Comparison of ENCODE assay signal across 12 mouse cellular contexts in genomic region chr3:137976943-137977628, GRCm38 (mm10). TPM values are rescaled to one million over a fixed set of nuclear protein-coding genes. Genes with fewer than 3 reads are reported as not detected.
DNase-seq lines count a peak whose midpoint lies in the region; ATAC-seq and TF ChIP-seq lines count a peak whose summit lies in the region.
"Had no signal": no experiment of that assay in that cellular context is flagged by ENCODE, and none has a peak within 500 bp of the region (broad histone marks: within the 10 kb centered on the region; RNA-seq: fewer than 3 reads in every experiment).

No protein-coding gene starts in this region.

- TF ChIP-seq CTCF in layer of hippocampus, adult 2 months (conservative IDR thresholded peaks at IDR 0.05): no peak
- no peak for TF ChIP-seq CTCF in hindbrain, postnatal 0 days (IDR thresholded peaks at IDR 0.05; ENCODE audit: low read depth)

- peaks cover 31% of the 10 kb centered on the region for H3K4me1 ChIP-seq in embryonic facial prominence, embryonic 13.5 days
- 0 out of 2 replicates have a peak, but pooled peaks cover 9% of the 10 kb centered on the region for H3K4me1 ChIP-seq in hindbrain, postnatal 0 days (ENCODE audit: insufficient read depth, low read length)
- H3K4me1 ChIP-seq in neural tube, embryonic 12.5 days: peaks cover 11% of the 10 kb centered on the region

- H3K4me3 ChIP-seq in layer of hippocampus, adult 2 months: no peak overlapping the region
- H3K4me3 ChIP-seq in embryonic facial prominence, embryonic 13.5 days: no peak overlapping the region
- no peak overlapping the region for H3K4me3 ChIP-seq in hindbrain, postnatal 0 days (ENCODE audit: low read length)
- H3K4me3 ChIP-seq in neural tube, embryonic 12.5 days: no peak overlapping the region
- H3K4me3 ChIP-seq: limb, embryonic 13.5 days had no signal

- H3K4me2 ChIP-seq in embryonic facial prominence, embryonic 13.5 days: no peak overlapping the region
- no peak overlapping the region for H3K4me2 ChIP-seq in hindbrain, postnatal 0 days (ENCODE audit: low read depth, low read length)
- no peak overlapping the region; the same call in 1 of the 2 replicates for H3K4me2 ChIP-seq in neural tube, embryonic 12.5 days (replicated peaks)
- H3K4me2 ChIP-seq: limb, embryonic 13.5 days had no signal

- H3K27me3 ChIP-seq in embryonic facial prominence, embryonic 13.5 days: no peaks in the 10 kb centered on the region
- H3K27me3 ChIP-seq in hindbrain, postnatal 0 days (ENCODE audit: insufficient read depth, low read length): no peaks in the 10 kb centered on the region
- H3K27me3 ChIP-seq in neural tube, embryonic 12.5 days (replicated peaks): no peaks in the 10 kb centered on the region
- H3K27me3 ChIP-seq: CH12.LX; limb, embryonic 13.5 days had no signal

- DNase-seq in layer of hippocampus, adult 2 months (ENCODE audit: low spot score in 2 of 2): no peak
- no peak for DNase-seq in layer of hippocampus, adult 9-11 months
- peak; percentile 69 for DNase-seq in hindbrain, postnatal 0 days (ENCODE audit: low spot score)
- no peak for DNase-seq in lung, postnatal 14 days
- no peak for DNase-seq in testis, postnatal 10 days (ENCODE audit: low spot score)
- DNase-seq in left cerebral cortex, postnatal 10 days (ENCODE audit: extremely low spot score in 1 of 2, low spot score in 2 of 2): no peak
- DNase-seq: gastrocnemius, postnatal 25 days had no signal

- H3K9me3 ChIP-seq in embryonic facial prominence, embryonic 13.5 days: no peaks in the 10 kb centered on the region
- H3K9me3 ChIP-seq in hindbrain, postnatal 0 days (ENCODE audit: low read length): no peaks in the 10 kb centered on the region
- H3K9me3 ChIP-seq in neural tube, embryonic 12.5 days: no peaks in the 10 kb centered on the region
- H3K9me3 ChIP-seq: limb, embryonic 13.5 days had no signal

- ATAC-seq in embryonic facial prominence, embryonic 13.5 days (ENCODE audit: insufficient number of reproducible peaks, insufficient read depth, low FRiP score, low TSS enrichment, low read depth): no peak
- peak; percentile 77 for ATAC-seq in hindbrain, postnatal 0 days
- peak; percentile 75 for ATAC-seq in neural tube, embryonic 12.5 days (ENCODE audit: low FRiP score, low read depth)
- ATAC-seq: inflammation-experienced regulatory T-cells, adult 6 months had no signal

- no peak overlapping the region for H3K9ac ChIP-seq in embryonic facial prominence, embryonic 13.5 days
- H3K9ac ChIP-seq in hindbrain, postnatal 0 days (replicated peaks; ENCODE audit: low read length): no peak overlapping the region
- no peak overlapping the region for H3K9ac ChIP-seq in neural tube, embryonic 12.5 days
- H3K9ac ChIP-seq: limb, embryonic 13.5 days had no signal

- H3K27ac ChIP-seq in layer of hippocampus, adult 2 months: peak overlapping the region; percentile 86
- peak overlapping the region; percentile 39 for H3K27ac ChIP-seq in embryonic facial prominence, embryonic 13.5 days
- H3K27ac ChIP-seq in hindbrain, postnatal 0 days: peak overlapping the region; percentile 54; the same call in 1 of the 2 replicates
- H3K27ac ChIP-seq in neural tube, embryonic 12.5 days: no peak overlapping the region
- H3K27ac ChIP-seq: limb, embryonic 13.5 days had no signal

- no peaks in the 10 kb centered on the region for H3K36me3 ChIP-seq in embryonic facial prominence, embryonic 13.5 days
- H3K36me3 ChIP-seq in hindbrain, postnatal 0 days (ENCODE audit: insufficient read depth, low read length): no peaks in the 10 kb centered on the region
- no peaks in the 10 kb centered on the region for H3K36me3 ChIP-seq in neural tube, embryonic 12.5 days
- H3K36me3 ChIP-seq: limb, embryonic 13.5 days had no signal

- intact Hi-C loops in left cerebral cortex, postnatal 10 days (cut with DNase I): no loop called here

- WGBS in embryonic facial prominence, embryonic 13.5 days: 21% methylated on average over 9 of the region's 9 CpGs
- 17% methylated on average over 9 of the region's 9 CpGs for WGBS in hindbrain, postnatal 0 days
- WGBS in neural tube, embryonic 12.5 days: 21% methylated on average over 9 of the region's 9 CpGs

RNA-seq across cellular contexts. Expression of gene Dapp1, which starts 4.3 kb away (rescaled TPM):
- total RNA-seq in layer of hippocampus, adult 2 months (2021): 1 to 10 TPM; 4.2 to 5.6 TPM
- polyA plus RNA-seq in embryonic facial prominence, embryonic 13.5 days (2015; fragmentation: Nextera tagmentation; extraction: Ambion mirVana): 5.9 and 6.8 TPM in 2 replicates
- total RNA-seq in hindbrain, postnatal 0 days (2014; rRNA removed): 1.3 and 2.6 TPM in 2 replicates
- polyA plus RNA-seq in hindbrain, postnatal 0 days (2015; fragmentation: Nextera tagmentation; extraction: Ambion mirVana): 1.9 and 2.3 TPM in 2 replicates
- 1.6 and 2.2 TPM in 2 replicates for polyA plus RNA-seq in neural tube, embryonic 12.5 days (2016; fragmentation: Nextera tagmentation; extraction: Ambion mirVana)
- 1 to 10 TPM; 2.4 to 4.0 TPM for total RNA-seq in left cerebral cortex, postnatal 10 days (2021)

RNA-seq across cellular contexts. Expression of gene Lamtor3, which starts 58.8 kb away (rescaled TPM):
- 10 to 100 TPM; 64.4 to 65.3 TPM for total RNA-seq in layer of hippocampus, adult 2 months (2021)
- polyA plus RNA-seq in embryonic facial prominence, embryonic 13.5 days (2015; fragmentation: Nextera tagmentation; extraction: Ambion mirVana): 112 and 120 TPM in 2 replicates
- 78.9 and 84.2 TPM in 2 replicates for total RNA-seq in hindbrain, postnatal 0 days (2014; rRNA removed)
- 108 and 112 TPM in 2 replicates for polyA plus RNA-seq in hindbrain, postnatal 0 days (2015; fragmentation: Nextera tagmentation; extraction: Ambion mirVana)
- polyA plus RNA-seq in neural tube, embryonic 12.5 days (2016; fragmentation: Nextera tagmentation; extraction: Ambion mirVana): 94.8 and 101 TPM in 2 replicates
- 10 to 100 TPM; 66.2 to 68.8 TPM for total RNA-seq in left cerebral cortex, postnatal 10 days (2021)
